Mouse (Mus musculus): ENCODE measurements around the gene Agmo.

Agmo gene

GRCm38 (mm10) chr12:37624078-37624477 lies 382.6 kb downstream of the Agmo start:
- no peak for DNase-seq (ENCODE audit: extremely low read depth, insufficient read length, low spot score)

Data from 3134 (cell line).